Mouse (Mus musculus) kidney, adult 2 months (tissue): ENCODE measurements around the gene Trim8. TPM values are rescaled to one million over a fixed set of nuclear protein-coding genes. Genes with fewer than 3 reads are reported as not detected.

Experiments
- DNase-seq: peaks from one replicate; pipeline ENCODE4 v3.0.0; 2021
- H3K27ac ChIP-seq: fragments of 200-500 bp; 2 replicates; pipeline ENCODE4 v1.5.1; 2012; ENCODE audit warnings: low read depth, low read length, control low read depth, inconsistent platforms; ENCODE audit not compliant: insufficient read depth
- H3K27me3 ChIP-seq: fragments of 200-500 bp; replicated peaks from 2 replicates; pipeline ENCODE4 v1.6.1; 2012; ENCODE audit warnings: mild to moderate bottlenecking, moderate library complexity, low read length, inconsistent platforms; ENCODE audit not compliant: control insufficient read depth, insufficient read depth
- H3K36me3 ChIP-seq: fragments of 200-500 bp; 2 replicates; pipeline ENCODE4 v1.6.1; 2012; ENCODE audit warnings: mild to moderate bottlenecking, moderate library complexity, low read length, inconsistent platforms; ENCODE audit not compliant: control insufficient read depth, insufficient read depth
- H3K4me1 ChIP-seq: fragments of 200-500 bp; 2 replicates; pipeline ENCODE4 v1.6.1; 2011; ENCODE audit warnings: low read length; ENCODE audit not compliant: control insufficient read depth, insufficient read depth
- H3K4me3 ChIP-seq: fragments of 200-500 bp; 2 replicates; pipeline ENCODE4 v1.5.1; 2011; ENCODE audit warnings: mild to moderate bottlenecking, low read depth, low read length, control low read depth; ENCODE audit not compliant: insufficient read depth
- CTCF ChIP-seq: fragments of 200-500 bp; conservative IDR thresholded peaks from 2 replicates; pipeline ENCODE4 v1.5.1; 2011; ENCODE audit warnings: low read depth, mild to moderate bottlenecking, control low read depth, low read length, moderate library complexity, mixed read lengths; ENCODE audit not compliant: insufficient read depth, insufficient read length
- POLR2A ChIP-seq: fragments of 200-500 bp; IDR thresholded peaks from one replicate; pipeline ENCODE4 v1.6.1; 2011; ENCODE audit warnings: low read depth, low read length, control low read depth
- WGBS: fragments of 180-500 bp; shearing (Covaris S2); methylation state at CpG from one replicate; pipeline ENCODE4 v1.1.7; 2018; 5-methylcytosine and 5-hydroxymethylcytosine counted together
- polyA plus RNA-seq: library from polyadenylated mRNA; depleted of rRNA; stranded (reverse); fragments of >200 nt; gene quantifications from 2 replicates; pipeline ENCODE4 v1.2.3, GENCODE M21; 2012

Trim8 gene
- polyA plus RNA-seq, 1 experiment, result 43.6 TPM

DNA sequence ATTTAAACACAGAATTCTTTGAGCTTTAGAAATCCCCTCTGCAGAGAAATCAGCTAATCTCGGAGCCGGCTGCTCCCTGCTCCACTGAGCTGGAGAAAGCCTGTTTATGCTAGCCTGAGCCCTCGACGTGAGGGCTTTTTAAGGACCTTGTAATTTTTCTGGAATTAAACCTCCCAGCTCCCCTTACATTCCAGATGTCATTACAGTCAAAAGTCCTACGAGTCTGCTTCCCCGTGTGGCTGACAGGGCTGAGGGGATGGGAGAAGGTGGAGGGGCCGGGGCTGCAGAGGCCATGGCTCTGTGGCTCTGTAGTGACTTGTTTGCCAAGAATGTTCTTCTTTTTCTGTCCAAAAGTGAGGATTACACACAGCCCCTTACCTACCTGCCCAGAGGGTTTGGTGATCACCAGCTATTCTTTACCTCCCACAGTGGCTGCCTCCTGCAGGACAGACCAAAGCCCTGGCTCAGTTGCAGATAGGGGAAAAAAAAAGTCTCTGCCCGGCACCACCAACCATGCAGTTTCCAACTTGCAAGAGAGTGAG lies 29.0 kb downstream of the Trim8 start:
- Histone ChIP-seq H3K27me3 (no peaks in the 10 kb centered on the region), H3K27ac (peak overlapping the region; percentile 84), H3K4me1 (peaks cover 51% of the 10 kb centered on the region), H3K4me3 (no peak overlapping the region), H3K36me3 (no peaks in the 10 kb centered on the region)
- DNase-seq, result peak; percentile 55
- TF ChIP-seq CTCF, result no peak
- no peak for TF ChIP-seq POLR2A
- 26% methylated on average over 8 of the region's 8 CpGs for WGBS

- Histone ChIP-seq H3K4me1 (peaks cover 43% of the 10 kb centered on the region), H3K27ac (peak overlapping the region; percentile 90), H3K36me3 (no peaks in the 10 kb centered on the region), H3K4me3 (no peak overlapping the region), H3K27me3 (no peaks in the 10 kb centered on the region)
- 16% methylated on average over 16 of the region's 16 CpGs for WGBS
- TF ChIP-seq CTCF, result no peak
- no peak for TF ChIP-seq POLR2A
- peak; percentile 65 for DNase-seq
These were observed 29.8 kb downstream of the Trim8 start for GRCm38 (mm10) chr19:46531071-46532030.

- DNase-seq, result peak; percentile 70
- H3K4me1 ChIP-seq, result peaks cover 40% of the 10 kb centered on the region
- TF ChIP-seq POLR2A, result no peak
- no peak for TF ChIP-seq CTCF
These were observed 30.7 kb downstream of the Trim8 start for GRCm38 (mm10) chr19:46532031-46532688.

DNA sequence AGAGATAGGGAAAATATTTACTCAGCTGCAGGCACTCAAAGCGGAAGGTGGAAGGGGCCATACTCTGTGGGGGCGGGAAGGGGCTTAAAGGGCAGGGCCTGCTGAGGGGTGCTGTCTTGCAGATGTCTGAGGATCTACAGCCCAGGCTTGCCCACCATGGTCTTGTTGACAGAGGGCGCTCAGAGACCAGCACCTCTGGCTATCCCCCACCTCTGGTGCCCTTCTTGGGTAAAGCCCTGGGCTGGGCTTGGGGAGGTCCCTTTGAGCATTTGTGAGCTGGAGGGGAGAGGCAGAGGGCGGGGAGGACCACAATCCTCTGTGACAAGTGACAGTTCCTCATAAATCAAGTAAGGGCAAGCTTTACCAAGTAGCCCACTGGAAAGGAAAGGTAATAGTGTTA lies 31.6 kb downstream of the Trim8 start:
- peaks cover 35% of the 10 kb centered on the region for H3K4me1 ChIP-seq
- no peak for DNase-seq
- no peaks in the 10 kb centered on the region for H3K36me3 ChIP-seq
- H3K27me3 ChIP-seq, result no peaks in the 10 kb centered on the region
- H3K27ac ChIP-seq, result no peak overlapping the region
- no peak for TF ChIP-seq CTCF
- TF ChIP-seq POLR2A, result no peak
- no peak overlapping the region for H3K4me3 ChIP-seq
- 83% methylated on average over 4 of the region's 4 CpGs for WGBS

More at GRCm38 (mm10) chr19:46532031-46532688, 30.7 kb downstream of the Trim8 start:
- Histone ChIP-seq H3K36me3 (no peaks in the 10 kb centered on the region), H3K4me3 (no peak overlapping the region), H3K27ac (peak overlapping the region; percentile 90), H3K27me3 (no peaks in the 10 kb centered on the region)
- 21% methylated on average over 10 of the region's 10 CpGs for WGBS

DNA sequence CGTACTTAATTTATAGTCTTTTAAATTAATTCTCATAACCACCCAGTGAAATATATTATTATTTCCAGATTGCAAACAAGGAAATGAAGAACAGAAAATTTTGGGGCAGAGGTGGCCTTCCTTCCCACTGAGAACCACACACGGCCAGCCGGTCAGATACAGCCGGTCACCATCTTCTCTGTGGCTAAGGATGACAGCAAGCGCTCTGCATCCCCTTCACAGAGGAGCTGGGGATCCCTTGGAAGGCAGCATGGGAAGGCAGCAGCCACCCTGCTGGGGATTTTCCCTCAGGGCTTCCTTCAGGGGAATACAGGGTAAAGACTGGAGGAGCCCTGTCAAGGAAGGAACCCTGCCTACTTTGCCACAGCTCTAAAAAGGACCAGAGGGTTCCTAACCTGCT lies 32.0 kb downstream of the Trim8 start:
- H3K4me3 ChIP-seq, result no peak overlapping the region
- peaks cover 33% of the 10 kb centered on the region for H3K4me1 ChIP-seq
- WGBS, result 88% methylated on average over 5 of the region's 5 CpGs
- H3K27me3 ChIP-seq, result no peaks in the 10 kb centered on the region
- no peak overlapping the region for H3K27ac ChIP-seq
- no peaks in the 10 kb centered on the region for H3K36me3 ChIP-seq
- no peak for DNase-seq
- TF ChIP-seq CTCF (no peak), POLR2A (no peak)

DNA sequence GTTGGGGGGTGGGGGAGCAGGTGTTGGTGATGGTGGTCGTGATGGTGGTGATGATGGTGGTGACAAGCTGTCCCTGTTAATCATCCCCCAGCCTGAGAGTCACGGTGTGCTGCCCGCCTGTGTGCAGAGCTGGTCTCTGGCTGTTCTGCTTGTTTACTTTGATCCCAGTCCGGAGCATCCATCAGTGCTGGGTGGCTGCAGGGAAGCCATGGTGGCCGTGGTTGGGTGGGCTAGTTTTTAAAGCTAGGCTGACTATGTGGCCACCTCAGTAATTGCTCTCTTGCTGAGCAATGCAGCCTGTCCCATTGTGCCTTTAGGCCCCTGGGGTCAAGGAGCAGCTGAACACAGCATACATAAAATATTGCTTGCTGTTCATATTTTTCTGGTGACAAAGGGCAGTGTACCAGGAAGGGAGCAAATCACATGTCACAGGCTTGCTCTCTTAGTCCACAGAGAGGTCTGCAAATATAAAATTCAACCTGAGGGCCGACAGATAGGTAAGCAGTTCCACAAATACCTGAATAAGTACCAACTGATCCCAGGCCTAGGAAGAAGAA lies 33.1 kb downstream of the Trim8 start:
- no peaks in the 10 kb centered on the region for H3K27me3 ChIP-seq
- no peak overlapping the region for H3K27ac ChIP-seq
- TF ChIP-seq CTCF (no peak), POLR2A (no peak)
- peaks cover 27% of the 10 kb centered on the region for H3K4me1 ChIP-seq
- H3K4me3 ChIP-seq, result no peak overlapping the region
- DNase-seq, result no peak
- no peaks in the 10 kb centered on the region for H3K36me3 ChIP-seq
- 51% methylated on average over 6 of the region's 6 CpGs for WGBS
